Mouse (Mus musculus): ENCODE results near the gene Rilp.

Rilp gene

GRCm38 (mm10) chr11:75557142-75557541 lies 47.2 kb downstream of the Rilp start:
- DNase-seq (ENCODE audit: low read depth, low spot score), result no peak

DNA sequence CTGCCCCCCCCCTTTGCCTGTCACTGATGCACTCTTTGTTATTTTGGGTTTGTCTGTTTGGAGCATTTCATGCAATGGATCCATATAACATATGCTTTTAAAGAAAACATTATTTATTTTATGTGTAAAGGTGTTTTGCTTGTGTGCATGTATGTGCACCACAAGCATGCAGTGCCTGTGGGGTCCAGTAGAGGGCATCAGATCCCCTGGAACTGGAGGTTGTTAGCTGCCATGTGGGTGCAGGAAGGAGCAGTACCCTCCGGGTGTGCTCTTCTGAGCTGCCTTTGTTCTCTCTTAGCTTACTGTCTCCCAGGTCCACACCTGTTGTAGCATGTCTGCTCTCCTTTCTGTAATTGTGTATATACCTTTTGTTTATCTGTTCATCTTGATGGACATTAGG lies 48.2 kb downstream of the Rilp start:
- DNase-seq (ENCODE audit: low read depth, low spot score), result no peak

DNA sequence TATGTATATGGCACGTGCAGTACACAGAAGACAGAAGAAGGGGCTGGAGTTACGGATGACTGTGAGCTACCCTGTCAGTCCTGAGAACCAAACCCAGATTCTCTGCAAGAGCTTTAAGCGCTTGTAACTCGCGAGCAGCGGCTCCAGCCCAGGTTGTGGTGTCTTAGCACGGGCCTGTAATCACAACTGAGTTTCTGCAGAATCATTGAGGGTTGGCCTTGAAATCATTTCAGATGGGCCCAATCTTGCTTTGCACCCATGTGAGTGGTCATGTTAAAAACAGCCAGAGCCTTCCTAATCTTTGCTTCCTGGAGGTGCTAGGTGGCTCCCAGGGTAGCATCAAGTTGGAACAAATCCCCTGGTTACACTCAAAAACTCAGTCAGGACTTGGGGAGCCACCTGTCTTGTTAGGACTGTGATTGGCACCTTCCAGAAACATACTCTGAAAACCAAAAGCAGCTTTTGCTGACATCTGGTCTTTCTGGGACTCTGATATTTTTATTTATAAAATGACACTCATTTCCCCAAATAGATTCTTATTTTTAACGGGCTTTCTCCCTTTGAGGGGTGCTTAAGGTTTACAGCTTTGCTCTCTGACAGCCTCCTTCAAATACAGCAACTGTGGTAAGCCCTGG lies 50.1 kb downstream of the Rilp start:
- no peak for DNase-seq (ENCODE audit: low read depth, low spot score)

- DNase-seq (ENCODE audit: low read depth, low spot score), result no peak
Observed at GRCm38 (mm10) chr11:75560530-75561409, 50.9 kb downstream of the Rilp start.

GRCm38 (mm10) chr11:75561410-75561791 lies 51.5 kb downstream of the Rilp start:
- DNase-seq (ENCODE audit: low read depth, low spot score), result no peak

Data from skeletal muscle tissue, adult 2 months (tissue).